Mouse (Mus musculus): ENCODE measurements around the gene Vmn1r210. TPM values are rescaled to one million over a fixed set of nuclear protein-coding genes. Genes with fewer than 3 reads are reported as not detected.

The Vmn1r210 gene
- not detected for polyA plus RNA-seq (2014; fragmentation: Illumina TruSeq; extraction: RNeasy Lipid Tissue Mini Kit (QIAGEN cat#74804); ENCODE audit: low read depth, low replicate concordance)

GRCm38 (mm10) chr13:22831248-22831647, at the start of gene Vmn1r210:
Gene Vmn1r210 (minus strand): TSS chr13:22831348.

GRCm38 (mm10) chr13:22857461-22857860, 26.3 kb upstream of the Vmn1r210 start, which contains the start of gene Vmn1r211:
Gene Vmn1r211 (minus strand): TSS chr13:22857561.

GRCm38 (mm10) chr13:22809582-22809981, 21.6 kb downstream of the Vmn1r210 start, which contains the start of gene Vmn1r209:
Gene Vmn1r209 (minus strand): TSS chr13:22809682.

DNA sequence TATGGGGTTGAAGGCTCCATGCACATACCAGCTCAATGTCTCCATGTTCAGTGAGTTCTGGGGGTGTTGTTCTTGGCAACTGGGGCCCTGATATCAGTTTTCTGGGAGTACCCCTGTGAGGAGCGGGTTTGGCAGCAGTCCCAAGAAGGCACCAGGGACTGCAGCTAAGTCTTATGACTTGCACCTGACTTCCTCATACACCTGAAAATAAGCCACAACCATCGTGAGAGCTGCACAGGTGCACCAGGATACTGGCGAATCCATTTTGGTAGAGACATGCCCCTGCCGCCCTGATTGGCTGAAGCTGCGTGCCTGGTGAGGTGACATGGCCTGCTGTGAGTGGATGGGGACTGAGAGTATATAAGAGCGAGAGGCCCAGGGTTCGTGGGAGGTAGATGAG, 53.8 kb downstream of the Vmn1r210 start, which contains the start of gene Vmn1r208:
Gene Vmn1r208 (minus strand): TSS at position 101 of the 400 bp plus-strand sequence.

Other genes starting within 250 kb of the Vmn1r210 start
- not detected for gene Vmn1r205, start 238.3 kb downstream of the Vmn1r210 start, polyA plus RNA-seq (2014; fragmentation: Illumina TruSeq; extraction: RNeasy Lipid Tissue Mini Kit (QIAGEN cat#74804); ENCODE audit: low read depth, low replicate concordance)
- not detected for gene Vmn1r206, start 207.1 kb downstream of the Vmn1r210 start, polyA plus RNA-seq (2014; fragmentation: Illumina TruSeq; extraction: RNeasy Lipid Tissue Mini Kit (QIAGEN cat#74804); ENCODE audit: low read depth, low replicate concordance)
- gene Vmn1r207-ps, start 101.7 kb downstream of the Vmn1r210 start, polyA plus RNA-seq (2014; fragmentation: Illumina TruSeq; extraction: RNeasy Lipid Tissue Mini Kit (QIAGEN cat#74804); ENCODE audit: low read depth, low replicate concordance) = not detected
- gene Vmn1r208, start 53.9 kb downstream of the Vmn1r210 start, polyA plus RNA-seq (2014; fragmentation: Illumina TruSeq; extraction: RNeasy Lipid Tissue Mini Kit (QIAGEN cat#74804); ENCODE audit: low read depth, low replicate concordance) = not detected
- gene Vmn1r209, start 21.7 kb downstream of the Vmn1r210 start, polyA plus RNA-seq (2014; fragmentation: Illumina TruSeq; extraction: RNeasy Lipid Tissue Mini Kit (QIAGEN cat#74804); ENCODE audit: low read depth, low replicate concordance) = not detected
- gene Vmn1r211, start 26.2 kb upstream of the Vmn1r210 start, polyA plus RNA-seq (2014; fragmentation: Illumina TruSeq; extraction: RNeasy Lipid Tissue Mini Kit (QIAGEN cat#74804); ENCODE audit: low read depth, low replicate concordance) = not detected
- gene Vmn1r212, start 52.9 kb upstream of the Vmn1r210 start, polyA plus RNA-seq (2014; fragmentation: Illumina TruSeq; extraction: RNeasy Lipid Tissue Mini Kit (QIAGEN cat#74804); ENCODE audit: low read depth, low replicate concordance) = not detected
- not detected for gene Vmn1r213, start 176.3 kb upstream of the Vmn1r210 start, polyA plus RNA-seq (2014; fragmentation: Illumina TruSeq; extraction: RNeasy Lipid Tissue Mini Kit (QIAGEN cat#74804); ENCODE audit: low read depth, low replicate concordance)
- not detected for gene Vmn1r214, start 199.1 kb upstream of the Vmn1r210 start, polyA plus RNA-seq (2014; fragmentation: Illumina TruSeq; extraction: RNeasy Lipid Tissue Mini Kit (QIAGEN cat#74804); ENCODE audit: low read depth, low replicate concordance)
- gene Vmn1r215, start 236.7 kb upstream of the Vmn1r210 start, polyA plus RNA-seq (2014; fragmentation: Illumina TruSeq; extraction: RNeasy Lipid Tissue Mini Kit (QIAGEN cat#74804); ENCODE audit: low read depth, low replicate concordance) = not detected

Data from heart, adult 10 weeks (tissue).